Mouse (Mus musculus) adrenal gland, postnatal 4 days (tissue): ENCODE measurements around the gene Prdx5. TPM values are rescaled to one million over a fixed set of nuclear protein-coding genes. Genes with fewer than 3 reads are reported as not detected.

Experiments
- microRNA-seq: library from miRNA; unstranded; fragments of <30 nt; microRNA quantifications from one replicate; pipeline ENCODE4 v1.2.0, GENCODE M21; 2021
- total RNA-seq, 2 experiments: library from RNA; stranded (reverse); gene quantifications; 2 replicates each; pipeline ENCODE4 v1.2.3; 2021

Prdx5 gene
- total RNA-seq, 2 experiments from 2014 or later: 199 to 210 TPM

Small RNA genes lying within 50 kb of the gene (microRNA-seq; reads per million reads assigned to microRNA genes)
- 1.8 reads per million for gene Mir6990

Other genes starting within 250 kb of the Prdx5 start
- gene Rps6ka4, start 69.5 kb downstream of the Prdx5 start, total RNA-seq: 10 to 100 TPM; 26.9 to 33.4 TPM
- 1 to 10 TPM; 1.5 to 2.0 TPM for gene Ccdc88b, start 51.9 kb downstream of the Prdx5 start, total RNA-seq
- gene Trmt112, start 408 bp downstream of the Prdx5 start, total RNA-seq: 100 to 1,000 TPM in 1 of 2 experiments, 10 to 100 TPM in 1; 98.3 to 101 TPM
- gene Esrra, start 11.7 kb upstream of the Prdx5 start, total RNA-seq: 10 to 100 TPM; 47.0 to 47.9 TPM
- 1 to 10 TPM; 1.2 to 1.4 TPM for gene Catsperz, start 15.3 kb upstream of the Prdx5 start, total RNA-seq
- gene Kcnk4, start 24.4 kb upstream of the Prdx5 start, total RNA-seq: under 1 TPM; 0.14 to 0.34 TPM
- 10 to 100 TPM; 51.5 to 54.8 TPM for gene Bad, start 31.8 kb upstream of the Prdx5 start, total RNA-seq
- 10 to 100 TPM; 41.2 to 43.8 TPM for gene Gpr137, start 32.4 kb upstream of the Prdx5 start, total RNA-seq
- 100 to 1,000 TPM; 292 to 312 TPM for gene Ppp1r14b, start 64.9 kb upstream of the Prdx5 start, total RNA-seq
- 10 to 100 TPM; 63.7 to 66.2 TPM for gene Plcb3, start 66.4 kb upstream of the Prdx5 start, total RNA-seq
- gene Fkbp2, start 70.4 kb upstream of the Prdx5 start, total RNA-seq: 10 to 100 TPM; 61.6 to 66.4 TPM
- gene Vegfb, start 77.5 kb upstream of the Prdx5 start, total RNA-seq: 10 to 100 TPM; 88.6 to 89.2 TPM
- 10 to 100 TPM; 35.3 to 37.6 TPM for gene Dnajc4, start 82.5 kb upstream of the Prdx5 start, total RNA-seq
- gene Nudt22, start 86.0 kb upstream of the Prdx5 start, total RNA-seq: 10 to 100 TPM; 47.8 TPM
- gene Trpt1, start 86.0 kb upstream of the Prdx5 start, total RNA-seq: 10 to 100 TPM; 15.3 to 16.6 TPM
- 10 to 100 TPM in 1 of 2 experiments, 1 to 10 TPM in 1; 8.7 to 11.3 TPM for gene Fermt3, start 109.4 kb upstream of the Prdx5 start, total RNA-seq
- gene Stip1, start 129.9 kb upstream of the Prdx5 start, total RNA-seq: 100 to 1,000 TPM; 115 to 117 TPM
- gene Macrod1, start 146.7 kb upstream of the Prdx5 start, total RNA-seq: 10 to 100 TPM; 32.4 to 35.0 TPM
- 1 to 10 TPM; 3.8 to 5.9 TPM for gene Flrt1, start 195.6 kb upstream of the Prdx5 start, total RNA-seq